Mouse (Mus musculus): ENCODE data around the gene Pabpc1l. TPM values are rescaled to one million over a fixed set of nuclear protein-coding genes. Genes with fewer than 3 reads are reported as not detected.

Pabpc1l gene
- polyA plus RNA-seq, 1 experiment from 2014 or later: 2.0 TPM

GRCm38 (mm10) chr2:164089508-164089907, 64.3 kb downstream of the Pabpc1l start:
- Histone ChIP-seq H3K4me2 (replicated peaks) (no peak overlapping the region), H3K9ac (no peak overlapping the region), H3K4me1 (no peaks in the 10 kb centered on the region), H3K9me3 (replicated peaks) (no peaks in the 10 kb centered on the region), H3K4me3 (replicated peaks) (no peak overlapping the region), H3K27me3 (no peaks in the 10 kb centered on the region), H3K27ac (replicated peaks) (no peak overlapping the region), H3K36me3 (peaks cover 32% of the 10 kb centered on the region)
- 89% methylated on average over 4 of the region's 4 CpGs for WGBS
- ATAC-seq (ENCODE audit: insufficient number of reproducible peaks, low FRiP score, low TSS enrichment, low read depth): no peak

GRCm38 (mm10) chr2:164094152-164094551, 68.9 kb downstream of the Pabpc1l start:
- ATAC-seq (ENCODE audit: insufficient number of reproducible peaks, low FRiP score, low TSS enrichment, low read depth): no peak
- no peaks in the 10 kb centered on the region for H3K4me1 ChIP-seq
- no peak overlapping the region for H3K4me3 ChIP-seq (replicated peaks)
- H3K9me3 ChIP-seq (replicated peaks): no peaks in the 10 kb centered on the region
- H3K36me3 ChIP-seq: peaks cover 33% of the 10 kb centered on the region
- H3K9ac ChIP-seq: no peak overlapping the region
- H3K27me3 ChIP-seq: no peaks in the 10 kb centered on the region
- H3K4me2 ChIP-seq (replicated peaks): no peak overlapping the region
- H3K27ac ChIP-seq (replicated peaks): no peak overlapping the region
- 80% methylated on average over 7 of the region's 7 CpGs for WGBS

GRCm38 (mm10) chr2:164098603-164099250, 73.5 kb downstream of the Pabpc1l start:
- H3K9me3 ChIP-seq (replicated peaks): no peaks in the 10 kb centered on the region
- H3K9ac ChIP-seq: no peak overlapping the region
- no peak overlapping the region for H3K4me2 ChIP-seq (replicated peaks)
- H3K27ac ChIP-seq (replicated peaks): no peak overlapping the region
- H3K27me3 ChIP-seq: no peaks in the 10 kb centered on the region
- no peak for ATAC-seq (ENCODE audit: insufficient number of reproducible peaks, low FRiP score, low TSS enrichment, low read depth)
- no peaks in the 10 kb centered on the region for H3K4me1 ChIP-seq
- H3K36me3 ChIP-seq: peaks cover 46% of the 10 kb centered on the region
- 92% methylated on average over 11 of the region's 11 CpGs for WGBS
- no peak overlapping the region for H3K4me3 ChIP-seq (replicated peaks)

Other genes with a start within 250 kb of the Pabpc1l start
- gene Ccn5, start 204.6 kb upstream of the Pabpc1l start, polyA plus RNA-seq (2015; fragmentation: Nextera tagmentation; extraction: Ambion mirVana): 1.4 and 2.9 TPM in 2 replicates
- gene Kcnk15, start 171.8 kb upstream of the Pabpc1l start, polyA plus RNA-seq (2015; fragmentation: Nextera tagmentation; extraction: Ambion mirVana): not detected in 2 replicates
- gene Rims4, start 106.8 kb upstream of the Pabpc1l start, polyA plus RNA-seq (2015; fragmentation: Nextera tagmentation; extraction: Ambion mirVana): 0.17 and 0.29 TPM in 2 replicates
- 291 and 294 TPM in 2 replicates for gene Ywhab, start 30.5 kb upstream of the Pabpc1l start, polyA plus RNA-seq (2015; fragmentation: Nextera tagmentation; extraction: Ambion mirVana)
- 18.2 and 18.7 TPM in 2 replicates for gene Stk4, start 44.9 kb downstream of the Pabpc1l start, polyA plus RNA-seq (2015; fragmentation: Nextera tagmentation; extraction: Ambion mirVana)
- 59.1 and 66.0 TPM in 2 replicates for gene Tomm34, start 45.7 kb downstream of the Pabpc1l start, polyA plus RNA-seq (2015; fragmentation: Nextera tagmentation; extraction: Ambion mirVana)
- gene Kcns1, start 145.7 kb downstream of the Pabpc1l start, polyA plus RNA-seq (2015; fragmentation: Nextera tagmentation; extraction: Ambion mirVana): 0.49 and 0.96 TPM in 2 replicates
- 6.1 and 6.6 TPM in 2 replicates for gene Wfdc5, start 157.3 kb downstream of the Pabpc1l start, polyA plus RNA-seq (2015; fragmentation: Nextera tagmentation; extraction: Ambion mirVana)
- 0.22 TPM in 1 of 2 replicates, not detected in the other for gene Wfdc12, start 165.2 kb downstream of the Pabpc1l start, polyA plus RNA-seq (2015; fragmentation: Nextera tagmentation; extraction: Ambion mirVana)
- not detected in 2 replicates for gene Wfdc15a, start 174.7 kb downstream of the Pabpc1l start, polyA plus RNA-seq (2015; fragmentation: Nextera tagmentation; extraction: Ambion mirVana)
- gene Wfdc15b, start 196.2 kb downstream of the Pabpc1l start, polyA plus RNA-seq (2015; fragmentation: Nextera tagmentation; extraction: Ambion mirVana): not detected in 2 replicates
- gene Svs2, start 213.0 kb downstream of the Pabpc1l start, polyA plus RNA-seq (2015; fragmentation: Nextera tagmentation; extraction: Ambion mirVana): not detected in 2 replicates
- not detected in 2 replicates for gene Svs3b, start 231.2 kb downstream of the Pabpc1l start, polyA plus RNA-seq (2015; fragmentation: Nextera tagmentation; extraction: Ambion mirVana)